Mouse (Mus musculus): ENCODE measurements around the gene Gm8113.
"Not testable (repeated sequence)": the region's sequence is repeated elsewhere in the genome, so short reads cannot be mapped to it uniquely, and the experiment has no call there.

GRCm38 (mm10) chr14:43879966-43880545 is 45.1 kb upstream of the Gm8113 start:
- not testable (repeated sequence) for TF ChIP-seq CTCF (IDR thresholded peaks at IDR 0.05; ENCODE audit: control insufficient read depth, insufficient read depth, insufficient replicate concordance, low read depth, low read length); POLR2A (IDR thresholded peaks at IDR 0.05; ENCODE audit: control insufficient read depth, low read depth, low read length)

Data from testis, adult 2 months (tissue).